Mouse (Mus musculus): ENCODE data around the gene Hpca. TPM values are rescaled to one million over a fixed set of nuclear protein-coding genes. Genes with fewer than 3 reads are reported as not detected.

Hpca gene
- polyA plus RNA-seq, 1 experiment: 0.41 TPM

- 89% methylated on average over 4 of the region's 4 CpGs for WGBS
- no peak for DNase-seq
- Histone ChIP-seq H3K27ac (ENCODE audit: insufficient read depth, low read depth, low read length) (no peak overlapping the region), H3K4me3 (ENCODE audit: insufficient read depth, low read depth, low read length) (no peak overlapping the region), H3K36me3 (ENCODE audit: control insufficient read depth, insufficient read depth, low read length) (no peaks in the 10 kb centered on the region), H3K4me1 (ENCODE audit: control insufficient read depth, insufficient read depth, low read length) (no peaks in the 10 kb centered on the region; the same call in 1 of the 2 replicates), H3K27me3 (replicated peaks; ENCODE audit: control insufficient read depth, insufficient read depth, low read length) (no peaks in the 10 kb centered on the region)
- TF ChIP-seq POLR2A (IDR thresholded peaks at IDR 0.05; ENCODE audit: low read depth, low read length): no peak
- no peak for TF ChIP-seq CTCF (conservative IDR thresholded peaks at IDR 0.05; ENCODE audit: insufficient read depth, insufficient read length, low read depth, low read length)
These were observed 53.0 kb downstream of the Hpca start for GRCm38 (mm10) chr4:129068848-129069247.

- no peak for TF ChIP-seq POLR2A (IDR thresholded peaks at IDR 0.05; ENCODE audit: low read depth, low read length)
- no peak for TF ChIP-seq CTCF (conservative IDR thresholded peaks at IDR 0.05; ENCODE audit: insufficient read depth, insufficient read length, low read depth, low read length)
- Histone ChIP-seq H3K27me3 (replicated peaks; ENCODE audit: control insufficient read depth, insufficient read depth, low read length) (no peaks in the 10 kb centered on the region), H3K4me3 (ENCODE audit: insufficient read depth, low read depth, low read length) (no peak overlapping the region), H3K36me3 (ENCODE audit: control insufficient read depth, insufficient read depth, low read length) (no peaks in the 10 kb centered on the region), H3K27ac (ENCODE audit: insufficient read depth, low read depth, low read length) (no peak overlapping the region), H3K4me1 (ENCODE audit: control insufficient read depth, insufficient read depth, low read length) (no peaks in the 10 kb centered on the region; the same call in 1 of the 2 replicates)
- no peak for DNase-seq
- 71% methylated on average over 5 of the region's 5 CpGs for WGBS
These were observed 54.0 kb downstream of the Hpca start for GRCm38 (mm10) chr4:129067638-129068415.

- H3K36me3 ChIP-seq (ENCODE audit: control insufficient read depth, insufficient read depth, low read length): no peaks in the 10 kb centered on the region
- no peak for DNase-seq
- H3K27ac ChIP-seq (ENCODE audit: insufficient read depth, low read depth, low read length): no peak overlapping the region
- H3K27me3 ChIP-seq (replicated peaks; ENCODE audit: control insufficient read depth, insufficient read depth, low read length): no peaks in the 10 kb centered on the region
- TF ChIP-seq POLR2A (IDR thresholded peaks at IDR 0.05; ENCODE audit: low read depth, low read length): no peak
- TF ChIP-seq CTCF (conservative IDR thresholded peaks at IDR 0.05; ENCODE audit: insufficient read depth, insufficient read length, low read depth, low read length): no peak
- no peaks in the 10 kb centered on the region; the same call in 1 of the 2 replicates for H3K4me1 ChIP-seq (ENCODE audit: control insufficient read depth, insufficient read depth, low read length)
- H3K4me3 ChIP-seq (ENCODE audit: insufficient read depth, low read depth, low read length): no peak overlapping the region
These were observed 56.1 kb downstream of the Hpca start for GRCm38 (mm10) chr4:129065688-129066236.

GRCm38 (mm10) chr4:129062281-129063075, 59.4 kb downstream of the Hpca start:
- H3K36me3 ChIP-seq (ENCODE audit: control insufficient read depth, insufficient read depth, low read length): no peaks in the 10 kb centered on the region
- no peak for TF ChIP-seq CTCF (conservative IDR thresholded peaks at IDR 0.05; ENCODE audit: insufficient read depth, insufficient read length, low read depth, low read length)
- TF ChIP-seq POLR2A (IDR thresholded peaks at IDR 0.05; ENCODE audit: low read depth, low read length): no peak
- 83% methylated on average over 3 of the region's 3 CpGs for WGBS

More at GRCm38 (mm10) chr4:129062281-129063075, 59.4 kb downstream of the Hpca start:
- no peak overlapping the region for H3K4me3 ChIP-seq (ENCODE audit: insufficient read depth, low read depth, low read length)
- H3K27ac ChIP-seq (ENCODE audit: insufficient read depth, low read depth, low read length): no peak overlapping the region
- no peak for DNase-seq
- H3K4me1 ChIP-seq (ENCODE audit: control insufficient read depth, insufficient read depth, low read length): peaks cover 11% of the 10 kb centered on the region; the same call in 1 of the 2 replicates
- no peaks in the 10 kb centered on the region for H3K27me3 ChIP-seq (replicated peaks; ENCODE audit: control insufficient read depth, insufficient read depth, low read length)

Other genes starting within 250 kb of the Hpca start
- gene Trim62, start 238.5 kb downstream of the Hpca start, polyA plus RNA-seq (2012; rRNA removed): 3.3 and 3.7 TPM in 2 replicates
- 14.0 and 14.7 TPM in 2 replicates for gene Azin2, start 159.6 kb downstream of the Hpca start, polyA plus RNA-seq (2012; rRNA removed)
- gene Ak2, start 130.1 kb downstream of the Hpca start, polyA plus RNA-seq (2012; rRNA removed): 91.4 and 110 TPM in 2 replicates
- gene Rnf19b, start 63.8 kb downstream of the Hpca start, polyA plus RNA-seq (2012; rRNA removed): 28.2 and 30.6 TPM in 2 replicates
- 9.3 and 9.9 TPM in 2 replicates for gene Tmem54, start 16.5 kb downstream of the Hpca start, polyA plus RNA-seq (2012; rRNA removed)
- 2.6 and 3.3 TPM in 2 replicates for gene Fndc5, start 15.0 kb upstream of the Hpca start, polyA plus RNA-seq (2012; rRNA removed)
- gene S100pbp, start 67.7 kb upstream of the Hpca start, polyA plus RNA-seq (2012; rRNA removed): 12.6 and 13.6 TPM in 2 replicates
- gene Yars, start 67.7 kb upstream of the Hpca start, polyA plus RNA-seq (2012; rRNA removed): 16.3 and 17.4 TPM in 2 replicates
- gene C77080, start 139.4 kb upstream of the Hpca start, polyA plus RNA-seq (2012; rRNA removed): 39.3 and 45.5 TPM in 2 replicates
- gene Sync, start 165.6 kb upstream of the Hpca start, polyA plus RNA-seq (2012; rRNA removed): 0.46 and 0.69 TPM in 2 replicates
- gene Rbbp4, start 213.3 kb upstream of the Hpca start, polyA plus RNA-seq (2012; rRNA removed): 30.8 and 36.7 TPM in 2 replicates
- 21.6 and 32.1 TPM in 2 replicates for gene Zbtb8os, start 213.7 kb upstream of the Hpca start, polyA plus RNA-seq (2012; rRNA removed)